Mouse (Mus musculus) adrenal gland, postnatal 14 days (tissue): Measurements from ENCODE around the gene Mepce. TPM values are rescaled to one million over a fixed set of nuclear protein-coding genes. Genes with fewer than 3 reads are reported as not detected.

Experiments
- DNase-seq: peaks from one replicate; pipeline ENCODE4 v3.0.0; 2021; ENCODE audit warnings: mixed read lengths
- total RNA-seq: library from RNA; stranded (reverse); gene quantifications from 2 replicates; pipeline ENCODE4 v1.2.3, GENCODE M21; 2021

The Mepce gene
- total RNA-seq, 1 experiment from 2014 or later = 41.5 TPM

GRCm38 (mm10) chr5:137788946-137789531 is 1.6 kb upstream of the Mepce start:
- DNase-seq = no peak

- no peak for DNase-seq
Measured at GRCm38 (mm10) chr5:137788171-137788570, 716 bp upstream of the Mepce start.

- DNase-seq = peak; percentile 99
Measured at GRCm38 (mm10) chr5:137786109-137786942, 1.1 kb downstream of the Mepce start.

- DNase-seq = peak; percentile 75
Measured at GRCm38 (mm10) chr5:137785164-137786031, 2.1 kb downstream of the Mepce start.

GRCm38 (mm10) chr5:137784546-137784945 is 2.9 kb downstream of the Mepce start:
- peak; percentile 64 for DNase-seq

GRCm38 (mm10) chr5:137783901-137784540 is 3.4 kb downstream of the Mepce start:
- no peak for DNase-seq

GRCm38 (mm10) chr5:137782776-137783522 is 4.5 kb downstream of the Mepce start:
- no peak for DNase-seq

GRCm38 (mm10) chr5:137781661-137782060 is 5.8 kb downstream of the Mepce start:
- DNase-seq = no peak

- DNase-seq = peak; percentile 74
Measured at GRCm38 (mm10) chr5:137779053-137779933, 8.2 kb downstream of the Mepce start.

- peak; percentile 97 for DNase-seq
Measured at GRCm38 (mm10) chr5:137778635-137779034, 8.8 kb downstream of the Mepce start, which contains the start of gene Ppp1r35. Ppp1r35 (plus strand) TSS chr5:137778849.

- no peak for DNase-seq
Measured at GRCm38 (mm10) chr5:137777267-137777845, 10.1 kb downstream of the Mepce start.

- peak; percentile 66 for DNase-seq
Measured at GRCm38 (mm10) chr5:137776408-137776918, 11.0 kb downstream of the Mepce start.

- no peak for DNase-seq
Measured at GRCm38 (mm10) chr5:137775587-137776290, 11.7 kb downstream of the Mepce start.

GRCm38 (mm10) chr5:137772755-137773154 is 14.7 kb downstream of the Mepce start:
- no peak for DNase-seq

- peak; percentile 67 for DNase-seq
Measured at GRCm38 (mm10) chr5:137770709-137771108, 16.7 kb downstream of the Mepce start.

- DNase-seq = no peak
Measured at GRCm38 (mm10) chr5:137768475-137768874, 19.0 kb downstream of the Mepce start.

- DNase-seq = no peak
Measured at GRCm38 (mm10) chr5:137766270-137766669, 21.2 kb downstream of the Mepce start.

- no peak for DNase-seq
Measured at GRCm38 (mm10) chr5:137764609-137765340, 22.7 kb downstream of the Mepce start.
